Mouse (Mus musculus): ENCODE results near the gene Clk3. TPM values are rescaled to one million over a fixed set of nuclear protein-coding genes. Genes with fewer than 3 reads are reported as not detected.

Gene Clk3
- 211 and 221 TPM in 2 replicates for polyA plus RNA-seq (2015; fragmentation: Nextera tagmentation; extraction: Ambion mirVana)

DNA sequence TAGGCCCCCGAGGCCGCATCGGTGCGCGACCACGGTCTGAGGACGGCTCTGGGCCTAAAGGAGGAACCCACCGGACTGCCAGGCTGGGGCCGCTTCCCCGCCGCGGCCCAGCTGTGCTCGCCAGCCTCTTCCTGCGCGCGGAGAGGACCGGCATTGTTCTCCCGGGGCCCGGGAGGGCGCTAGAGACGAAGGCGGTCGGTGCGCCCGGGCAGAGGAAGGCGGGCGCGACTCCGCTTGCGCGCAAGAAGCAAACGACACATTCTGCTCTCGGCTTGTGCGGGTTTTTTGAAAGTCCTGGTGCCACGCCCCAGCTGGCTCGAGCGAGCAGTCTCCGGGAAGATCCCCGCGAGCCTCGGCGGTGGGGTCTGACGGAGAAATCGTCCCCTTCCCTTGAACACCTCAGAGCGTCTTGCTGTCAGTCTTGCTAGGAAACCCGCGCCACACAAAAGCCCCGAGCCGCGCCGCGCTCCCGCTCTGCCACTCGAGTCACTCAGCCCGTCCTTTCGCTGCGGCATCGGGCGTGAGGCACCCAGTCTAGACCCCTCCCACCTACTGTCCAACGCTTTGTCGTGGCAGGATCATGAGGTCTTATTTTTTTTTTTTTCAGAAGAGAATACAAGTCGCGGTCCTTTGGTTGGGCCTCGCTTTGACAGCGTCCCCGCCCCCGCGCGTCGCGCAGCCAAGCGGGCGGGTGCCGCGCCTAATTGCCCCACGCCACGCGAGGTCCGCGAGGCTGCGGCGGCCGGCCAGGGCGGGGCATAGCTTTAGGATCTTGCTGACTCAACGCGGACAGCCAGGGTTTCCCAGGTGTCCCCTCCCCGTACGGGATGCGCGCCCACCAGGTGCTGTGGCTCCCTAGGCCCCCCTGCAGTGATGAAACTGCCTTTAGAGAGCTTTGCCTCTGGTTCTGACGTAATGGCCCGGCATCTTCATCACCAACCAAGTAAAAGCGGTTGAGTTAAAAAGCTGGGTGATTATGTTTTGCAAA, at the start of gene Clk3:
TSS of gene Clk3 (minus strand) at position 497 of the 988 bp plus-strand sequence.
- peak; percentile 83 for DNase-seq (ENCODE audit: low spot score)

DNA sequence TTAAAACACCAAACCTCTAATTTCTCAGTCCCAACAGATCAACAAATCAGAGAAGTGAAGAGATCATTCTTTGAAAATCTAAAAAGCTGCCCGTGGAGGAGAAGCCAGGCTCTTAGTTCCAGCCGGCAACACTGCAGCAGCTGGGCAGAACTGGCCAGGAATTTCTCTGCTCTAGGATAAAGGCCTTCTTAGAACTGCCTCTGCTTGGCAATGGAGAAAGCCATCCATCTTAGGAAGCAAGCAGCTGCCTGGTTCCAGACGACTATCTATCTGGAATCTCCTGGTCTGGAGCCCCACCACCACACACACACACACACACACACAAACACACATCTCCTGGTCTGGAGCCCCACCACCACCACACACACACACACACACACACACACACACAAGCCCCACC, 49.2 kb upstream of the Clk3 start:
- no peak for DNase-seq (ENCODE audit: low spot score)

DNA sequence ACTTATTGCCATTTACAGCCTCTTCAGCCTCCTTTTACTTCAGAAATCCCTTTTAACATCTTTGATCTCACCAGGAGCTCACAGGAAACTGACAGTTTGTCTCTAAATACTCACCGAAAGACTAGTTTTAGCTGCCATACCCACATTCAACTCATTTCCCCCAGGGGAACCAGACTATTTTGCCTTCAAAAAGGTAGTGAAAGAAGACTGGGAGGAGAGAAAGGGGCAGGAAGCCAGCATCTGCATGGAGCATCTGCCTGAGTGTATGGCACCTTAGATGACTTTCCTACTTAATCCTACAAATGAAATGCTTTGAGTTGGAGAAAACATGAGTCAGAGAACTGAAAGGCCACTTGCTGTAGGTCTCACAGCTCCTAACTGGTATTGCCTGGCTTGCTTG, 48.4 kb upstream of the Clk3 start:
- peak; percentile 50 for DNase-seq (ENCODE audit: low spot score)

DNA sequence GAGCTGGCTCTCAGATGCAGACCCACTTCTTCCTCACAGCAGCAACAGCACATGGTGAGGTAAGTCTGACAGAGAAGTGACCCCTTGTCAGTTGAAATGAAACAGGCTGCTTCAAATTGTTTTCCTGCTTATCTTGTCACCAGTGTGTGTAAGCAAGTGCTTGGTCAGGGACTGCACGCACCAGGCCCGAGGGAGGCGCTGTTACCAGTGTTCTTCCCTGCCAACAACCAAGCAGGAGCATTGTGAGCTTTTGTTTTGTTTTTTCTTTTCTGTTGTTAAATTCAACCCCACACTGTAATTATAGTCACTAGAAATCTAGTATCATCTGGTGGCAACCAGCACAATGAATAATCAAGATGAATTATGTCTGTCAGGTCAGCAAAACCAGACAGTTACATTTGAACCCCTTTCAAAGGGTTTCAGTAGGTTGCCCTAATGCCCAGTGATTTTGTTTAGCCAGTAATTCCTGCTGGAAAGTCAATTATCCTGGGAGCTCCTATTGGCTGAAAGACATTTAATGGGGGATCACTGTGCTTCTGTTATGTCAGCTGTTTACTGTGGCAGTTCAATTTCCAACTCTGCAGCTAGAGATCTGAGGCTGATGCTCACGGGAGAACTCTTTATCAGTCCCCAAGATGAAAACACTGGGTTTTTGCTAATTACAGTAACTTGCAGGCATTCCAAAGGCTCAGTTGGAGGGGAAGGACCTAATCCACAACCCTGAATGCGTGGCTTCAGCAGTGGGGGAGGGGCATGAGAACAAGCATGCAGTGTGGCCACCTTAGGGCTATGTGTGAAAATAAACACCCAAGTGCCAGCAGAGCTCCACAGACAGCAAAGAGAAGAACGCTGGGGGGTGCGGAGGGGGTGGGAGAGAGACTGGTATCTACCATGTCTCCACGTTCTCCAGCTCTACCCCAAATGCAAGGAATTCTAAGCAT, 46.4 kb upstream of the Clk3 start:
- no peak for DNase-seq (ENCODE audit: low spot score)

DNA sequence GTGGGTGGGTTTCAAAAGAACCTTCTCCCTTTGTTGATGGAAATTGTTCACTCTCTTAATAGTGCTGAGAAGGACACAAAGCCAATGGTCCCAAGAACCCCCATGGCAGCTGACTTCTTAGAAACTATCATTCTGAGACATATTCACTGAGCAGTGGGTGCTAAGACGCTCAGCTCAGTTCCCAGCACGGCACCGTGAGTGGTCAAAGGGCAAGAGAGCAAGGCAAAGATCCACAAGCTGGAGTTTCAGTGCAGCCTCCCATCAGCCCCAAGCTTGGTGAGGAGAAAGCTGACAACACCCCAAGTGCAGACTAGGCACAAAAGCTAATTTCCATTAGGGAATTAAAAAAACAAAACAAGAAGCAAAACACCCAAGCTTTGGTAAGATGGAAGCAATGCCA, 45.0 kb upstream of the Clk3 start:
- DNase-seq (ENCODE audit: low spot score) = no peak

DNA sequence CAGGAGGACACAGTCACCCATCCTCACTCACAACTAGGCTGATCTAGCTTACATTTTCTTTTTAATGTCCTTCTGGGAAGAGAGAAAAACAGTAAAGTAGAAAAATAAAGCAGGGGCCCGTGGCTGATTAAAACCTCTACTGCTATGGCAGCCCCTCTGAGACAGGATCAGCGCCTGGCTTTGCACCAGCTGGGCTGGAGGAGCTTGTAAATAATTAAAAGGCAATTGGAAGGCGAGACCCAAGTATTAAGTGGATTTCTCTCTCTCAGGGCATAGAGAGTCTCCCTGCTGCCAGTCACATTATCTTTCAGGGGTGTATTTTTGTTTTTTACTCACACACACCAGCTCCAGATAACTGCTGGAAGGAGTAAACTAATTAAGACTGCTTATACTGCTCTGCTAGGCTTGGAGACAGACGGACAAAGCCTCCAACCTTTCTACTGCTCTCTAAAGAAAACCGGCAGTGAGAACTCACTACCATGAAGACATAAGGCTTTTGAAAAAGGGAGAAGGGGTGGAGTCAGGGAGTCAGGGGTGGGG, 43.2 kb upstream of the Clk3 start:
- DNase-seq (ENCODE audit: low spot score) = no peak

DNA sequence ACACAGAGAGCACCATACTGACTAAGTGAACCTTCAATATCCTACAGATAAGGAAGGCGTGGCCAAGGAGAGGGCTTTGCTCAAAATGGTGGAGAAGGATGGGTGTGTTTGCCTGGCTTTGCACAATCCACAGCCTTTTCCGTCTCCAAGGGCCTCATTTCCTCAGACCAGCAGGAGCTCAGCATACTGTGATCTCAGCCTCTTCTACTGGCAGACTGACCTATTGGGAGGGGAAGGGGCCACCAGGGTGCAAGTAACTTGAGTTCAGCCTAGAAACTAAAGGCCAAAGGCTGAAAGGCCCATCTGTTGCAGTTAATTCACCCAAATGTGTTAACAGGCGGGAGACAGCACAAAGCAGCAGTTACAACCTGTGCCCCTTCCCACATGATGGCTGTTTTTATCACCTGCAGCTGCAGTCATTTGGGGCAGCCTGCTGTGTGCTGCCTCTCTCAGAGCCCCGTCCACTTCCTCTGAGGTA, 41.6 kb upstream of the Clk3 start:
- DNase-seq (ENCODE audit: low spot score) = peak; percentile 39

DNA sequence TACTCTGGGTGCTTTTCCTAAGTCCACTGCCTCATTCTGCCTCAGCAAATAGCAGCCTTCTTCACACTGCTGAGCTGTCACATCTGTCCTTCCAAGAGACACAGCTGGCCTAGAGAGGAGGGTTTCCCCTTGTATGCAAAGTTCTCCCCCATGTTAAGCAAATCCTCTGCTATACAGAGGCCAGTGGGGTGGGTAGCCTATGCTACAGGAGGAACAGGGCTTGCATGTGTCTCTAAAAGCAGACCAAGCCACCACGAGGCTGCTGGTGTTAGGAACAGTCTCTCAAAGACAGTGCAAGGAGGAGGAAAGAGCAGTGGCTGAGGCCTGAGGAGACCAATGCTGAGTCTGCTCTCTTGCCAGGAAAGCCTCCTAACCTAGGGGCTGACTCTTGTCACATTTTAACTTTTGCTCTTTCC, 40.4 kb upstream of the Clk3 start:
- DNase-seq (ENCODE audit: low spot score) = no peak

DNA sequence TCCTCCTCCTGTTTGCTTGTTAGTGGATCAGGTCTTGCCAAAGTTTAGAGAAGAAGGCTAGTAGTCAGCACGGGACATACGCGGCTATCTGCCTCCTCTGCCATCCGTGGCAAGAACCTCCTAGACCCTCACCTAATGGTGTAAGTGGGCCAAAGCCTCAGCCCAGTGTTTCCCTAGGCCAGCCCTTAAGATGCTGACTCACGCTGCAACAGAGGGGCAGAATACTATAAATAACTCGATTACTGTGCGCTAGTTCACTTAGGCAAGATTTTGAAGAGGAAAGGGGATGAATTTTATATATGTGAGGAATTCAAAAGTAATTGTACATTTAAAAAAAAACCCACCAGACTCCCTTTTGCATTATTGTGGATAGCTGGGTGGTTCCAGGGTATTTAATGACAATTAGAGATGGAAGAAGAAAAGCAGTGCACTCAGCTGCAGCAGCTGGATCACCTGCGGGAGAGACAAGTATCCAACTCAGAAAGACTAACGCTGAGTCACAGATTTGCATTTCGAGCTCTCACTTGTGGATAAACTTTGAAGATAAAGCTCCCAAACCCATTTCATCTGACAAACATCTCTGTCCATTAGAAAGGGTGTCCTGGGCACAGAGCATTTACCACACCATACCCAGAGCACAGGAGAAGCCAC, 39.6 kb upstream of the Clk3 start:
- DNase-seq (ENCODE audit: low spot score) = no peak

DNA sequence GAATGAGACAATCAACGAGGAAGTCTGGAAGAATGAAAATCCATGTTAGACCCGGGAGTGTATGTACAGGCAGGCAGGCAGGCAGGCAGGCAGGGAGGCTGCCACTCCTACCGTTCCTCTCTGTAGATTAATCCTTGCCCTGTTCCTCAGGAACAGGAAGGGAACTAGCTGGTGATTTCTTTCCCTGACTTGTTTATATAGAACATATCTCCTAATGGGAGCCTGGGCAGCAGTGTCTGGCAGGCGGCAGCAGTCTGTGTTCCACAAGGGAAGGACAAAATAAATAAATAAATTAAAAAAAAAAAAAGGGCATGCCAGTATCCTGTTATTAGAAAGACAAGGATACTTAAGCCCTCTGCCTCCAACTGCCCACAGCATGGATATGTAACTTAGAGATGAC, 38.2 kb upstream of the Clk3 start:
- DNase-seq (ENCODE audit: low spot score) = no peak

DNA sequence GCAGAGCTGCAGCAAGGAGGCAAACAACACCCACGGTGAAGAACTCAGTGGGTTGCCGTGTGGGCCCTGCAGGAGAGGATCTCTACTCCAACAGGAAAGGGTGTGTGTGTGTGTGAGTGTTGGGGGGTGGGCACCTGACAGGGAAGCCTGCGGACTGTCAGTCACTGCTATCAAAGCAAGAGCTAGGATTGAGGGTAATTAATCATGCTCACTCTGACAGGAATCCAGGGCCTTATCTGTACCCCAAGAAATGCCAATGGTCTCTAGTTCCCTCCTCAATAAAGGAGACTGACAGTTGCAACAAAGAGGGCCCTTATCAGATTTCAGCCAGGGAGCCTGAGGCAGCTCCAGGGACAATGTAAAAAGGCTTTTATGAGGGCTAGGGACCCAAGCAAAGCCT, 37.4 kb upstream of the Clk3 start:
- no peak for DNase-seq (ENCODE audit: low spot score)

DNA sequence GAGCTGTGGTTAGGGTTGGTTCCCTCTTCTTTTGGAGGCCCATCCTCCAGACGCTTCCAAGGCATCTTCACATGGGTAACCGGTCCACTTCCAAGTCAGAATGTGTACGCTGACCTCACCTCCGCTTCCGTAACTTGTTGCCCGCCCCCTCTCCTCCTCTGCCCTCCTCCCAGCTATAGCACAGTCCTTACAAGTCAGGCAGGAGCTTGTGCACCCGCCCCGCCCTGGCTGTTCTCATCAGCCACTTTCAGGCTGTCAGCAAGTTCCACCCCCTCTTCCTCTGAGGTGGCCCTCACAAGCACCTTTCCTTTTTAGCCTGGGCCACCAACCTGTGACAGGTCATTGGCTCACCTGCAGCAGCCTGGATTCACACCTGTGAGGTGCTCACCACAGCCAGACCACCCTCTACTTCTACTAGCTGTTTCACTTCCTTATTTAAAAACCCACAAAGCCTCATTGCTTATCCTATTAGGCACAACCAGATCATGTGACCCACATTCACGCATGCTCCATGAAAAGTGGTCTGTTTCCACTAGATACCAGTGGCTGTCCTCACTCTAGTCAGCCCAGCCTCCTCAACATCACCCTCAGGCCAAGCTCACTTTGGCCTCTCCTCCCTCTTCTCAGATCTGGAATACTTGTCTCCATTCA, 34.8 kb upstream of the Clk3 start:
- no peak for DNase-seq (ENCODE audit: low spot score)

DNA sequence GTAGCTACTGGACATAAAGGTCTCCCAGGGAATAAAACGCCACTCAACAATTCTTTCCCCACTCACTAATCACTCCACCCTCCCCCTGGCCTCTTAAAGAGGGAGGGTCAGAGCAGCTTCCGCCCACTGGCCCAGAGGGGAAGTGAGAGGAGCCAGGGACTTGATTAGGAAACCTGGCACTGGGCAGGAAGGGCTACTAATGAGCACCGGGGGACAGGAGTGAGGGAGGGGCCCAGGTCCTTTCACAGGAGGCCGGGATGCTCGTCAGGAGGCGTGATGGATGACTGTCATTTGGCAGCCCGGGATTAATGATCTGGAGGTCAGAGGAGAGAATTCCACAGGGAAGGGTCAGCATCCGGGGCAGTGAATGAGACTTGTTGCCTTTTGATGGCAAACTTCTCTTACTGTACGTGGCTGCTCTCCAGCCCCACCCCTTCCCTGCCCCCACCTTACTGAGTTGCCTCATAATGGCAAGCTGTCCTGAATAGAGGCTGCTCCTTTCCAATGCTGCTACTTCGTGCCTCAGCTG, 33.1 kb upstream of the Clk3 start:
- DNase-seq (ENCODE audit: low spot score) = no peak

DNA sequence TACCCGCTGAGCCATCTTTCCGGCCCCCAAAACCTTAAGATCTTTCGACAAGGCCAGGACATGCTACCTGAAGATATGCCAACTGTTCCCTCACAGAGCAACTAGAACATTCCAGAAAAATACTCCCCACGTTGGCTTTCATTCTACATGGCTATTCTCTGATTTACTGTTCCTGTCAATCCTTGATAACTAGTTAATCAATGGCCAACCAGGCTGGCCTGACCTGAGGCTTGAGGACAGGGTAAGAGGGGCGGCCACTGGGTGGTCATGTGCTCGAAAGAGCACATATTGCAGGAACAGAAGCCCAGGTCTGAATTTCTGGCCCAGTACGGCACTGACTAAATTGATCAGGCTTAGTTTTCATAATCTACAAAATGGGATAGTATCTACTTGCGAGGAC, 31.8 kb upstream of the Clk3 start:
- no peak for DNase-seq (ENCODE audit: low spot score)

DNA sequence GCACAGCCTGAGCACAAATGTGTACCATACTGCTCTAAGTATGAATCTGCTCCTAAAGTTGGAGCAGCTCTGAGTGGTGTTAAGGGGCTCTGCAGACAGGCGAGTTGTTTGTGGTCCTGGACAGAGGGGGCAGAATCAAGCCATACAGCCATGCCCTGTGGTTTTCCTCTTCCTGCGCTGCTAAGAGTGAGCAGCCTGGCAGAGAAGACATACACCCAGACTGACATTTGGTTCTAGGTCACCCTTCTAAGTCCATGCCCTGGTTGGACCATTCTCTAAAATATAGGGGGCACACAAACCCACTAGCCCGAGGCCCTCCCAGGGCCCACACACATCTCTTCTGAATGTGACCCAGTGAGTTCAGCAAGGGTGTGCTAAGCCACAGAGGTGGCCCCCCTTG, 24.1 kb upstream of the Clk3 start:
- DNase-seq (ENCODE audit: low spot score) = no peak

DNA sequence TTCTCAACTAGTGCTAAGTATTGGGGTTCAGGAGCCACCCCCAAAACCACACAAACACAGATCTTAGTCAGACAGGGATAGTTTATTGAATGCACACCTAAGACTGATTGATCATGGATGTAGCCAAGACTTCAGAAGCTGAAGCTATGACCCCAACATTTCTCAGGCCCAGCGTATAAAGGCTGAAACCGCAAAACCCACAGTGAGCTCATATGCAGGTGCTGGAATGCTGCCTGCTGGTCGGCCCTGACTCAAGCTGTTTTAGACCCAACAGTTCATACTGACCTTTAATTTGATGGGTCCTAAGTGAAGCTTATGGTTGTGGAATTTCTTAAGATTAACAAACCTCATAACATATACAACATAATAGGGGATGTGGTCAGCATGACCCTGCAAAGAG, 17.0 kb upstream of the Clk3 start:
- no peak for DNase-seq (ENCODE audit: low spot score)

DNA sequence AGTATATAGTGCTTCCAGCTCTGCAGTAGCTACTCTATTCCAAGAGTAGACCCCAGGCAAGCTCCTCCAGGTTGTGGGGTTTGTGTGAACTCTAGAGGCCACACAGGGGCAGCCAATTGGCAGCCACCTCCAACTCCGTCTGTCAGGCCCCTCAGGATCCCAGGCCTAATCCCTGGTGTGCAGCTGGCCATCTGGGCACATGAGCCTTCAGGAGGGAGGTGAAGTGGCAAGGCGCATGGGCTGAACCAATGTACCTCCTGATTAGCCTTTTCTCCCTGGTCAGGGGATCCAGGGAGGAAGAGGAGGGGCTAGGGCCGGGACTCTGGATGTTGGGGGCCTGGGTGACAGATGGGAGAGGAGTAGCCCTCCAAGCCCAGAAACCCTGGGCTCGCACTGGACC, 10.1 kb upstream of the Clk3 start:
- DNase-seq (ENCODE audit: low spot score) = no peak

DNA sequence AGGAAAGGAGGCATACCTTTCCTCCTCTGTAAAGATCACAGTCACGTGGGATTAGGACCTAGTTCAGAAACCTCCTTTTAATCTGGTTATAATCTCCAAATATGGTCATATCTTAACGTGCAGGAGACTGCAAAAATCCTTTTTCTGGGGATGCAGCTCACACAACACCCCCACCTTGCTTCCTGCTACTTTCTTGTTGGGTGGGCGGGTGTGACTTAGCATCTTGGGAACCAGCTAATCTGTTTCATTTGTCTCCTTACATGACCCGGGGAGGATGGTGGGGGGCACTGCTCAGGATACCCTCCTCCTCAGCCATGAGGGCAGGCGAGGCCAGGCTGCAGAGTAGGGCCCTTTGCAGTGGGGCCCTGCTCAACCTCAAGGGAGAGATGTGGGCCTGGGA, 9.4 kb upstream of the Clk3 start:
- no peak for DNase-seq (ENCODE audit: low spot score)

DNA sequence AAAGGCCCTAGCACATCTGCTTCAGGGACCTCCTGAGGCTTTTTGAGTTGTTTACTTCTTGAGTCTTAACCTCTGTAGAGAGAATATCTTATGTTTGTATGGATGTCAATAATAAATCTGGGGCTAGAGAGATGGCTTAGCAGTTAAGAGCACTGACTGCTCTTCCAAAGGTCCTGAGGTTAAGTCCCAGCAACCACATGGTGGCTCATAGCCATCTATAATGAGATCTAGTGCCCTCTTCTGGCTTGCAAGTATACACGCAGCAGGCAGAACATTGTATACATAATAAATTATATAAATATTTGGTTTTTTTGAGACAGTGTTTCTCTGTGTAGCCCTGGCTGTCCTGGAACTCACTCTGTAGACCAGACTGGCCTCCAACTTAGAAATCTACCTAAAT, 8.5 kb upstream of the Clk3 start:
- DNase-seq (ENCODE audit: low spot score) = peak; percentile 65

DNA sequence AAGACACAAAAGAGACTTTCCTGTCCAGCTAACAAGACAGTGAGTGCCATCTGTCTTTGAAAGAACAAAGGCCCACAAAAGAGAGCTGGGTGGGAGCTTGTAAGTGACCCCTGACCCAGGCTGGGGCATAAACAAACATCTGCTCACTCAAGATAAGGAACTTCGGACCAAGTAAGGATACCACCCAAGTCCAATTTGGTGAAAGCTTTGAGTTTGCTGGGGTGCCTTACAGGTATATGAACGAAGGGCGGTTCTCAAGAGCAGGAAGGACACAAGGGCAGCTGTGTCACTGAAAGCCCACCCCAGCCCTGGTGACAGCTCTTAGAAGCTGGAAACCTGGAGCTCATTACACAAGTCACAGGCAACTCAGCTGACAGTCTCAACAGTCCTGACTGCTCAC, 8.1 kb upstream of the Clk3 start:
- DNase-seq (ENCODE audit: low spot score) = no peak
